Mouse (Mus musculus) forebrain, embryonic 16.5 days (tissue): Measurements from ENCODE around the gene Zfp53. TPM values are rescaled to one million over a fixed set of nuclear protein-coding genes. Genes with fewer than 3 reads are reported as not detected.
"Not testable (repeated sequence)": the region's sequence is repeated elsewhere in the genome, so short reads cannot be mapped to it uniquely, and the experiment has no call there.

Experiments used
- ATAC-seq: fragments of 200-750 bp; cut with Nextera tagmentation; 2 replicates; pipeline ENCODE4 v1.8.0; 2017; ENCODE audit warnings: mild to moderate bottlenecking, moderate library complexity
- H3K27ac ChIP-seq: fragments of 300-500 bp; sonication (generic); 2 replicates; pipeline ENCODE4 v1.5.1; 2014; ENCODE audit warnings: low read length, control low read depth
- H3K27me3 ChIP-seq: fragments of 300-500 bp; sonication (generic); replicated peaks from 2 replicates; pipeline ENCODE4 v1.6.1; 2014; ENCODE audit warnings: low read length; ENCODE audit not compliant: control insufficient read depth, insufficient read depth
- H3K36me3 ChIP-seq: fragments of 300-500 bp; sonication (generic); 2 replicates; pipeline ENCODE4 v1.6.1; 2014; ENCODE audit not compliant: control insufficient read depth, insufficient read depth
- H3K4me1 ChIP-seq: fragments of 300-500 bp; sonication (generic); replicated peaks from 2 replicates; pipeline ENCODE4 v1.6.1; 2014; ENCODE audit warnings: low read length; ENCODE audit not compliant: control insufficient read depth, insufficient read depth
- H3K4me2 ChIP-seq: fragments of 300-500 bp; sonication (generic); 2 replicates; pipeline ENCODE4 v1.6.1; 2014; ENCODE audit warnings: mild to moderate bottlenecking, low read length, control low read depth
- H3K4me3 ChIP-seq: fragments of 300-500 bp; sonication (generic); replicated peaks from 2 replicates; pipeline ENCODE4 v1.5.1; 2014; ENCODE audit warnings: mild to moderate bottlenecking, low read length, control low read depth
- H3K9ac ChIP-seq: fragments of 300-500 bp; sonication (generic); replicated peaks from 2 replicates; pipeline ENCODE4 v1.6.1; 2014; ENCODE audit warnings: low read depth, low read length, control low read depth
- H3K9me3 ChIP-seq: fragments of 300-500 bp; sonication (generic); 2 replicates; pipeline ENCODE4 v1.6.1; 2016; ENCODE audit warnings: low read length; ENCODE audit not compliant: control insufficient read depth
- WGBS: fragments of 180-500 bp; shearing (Covaris S2); extraction: QIAGEN DNeasy Blood & Tissue Kit; methylation state at CpG from one replicate; pipeline ENCODE4 v1.1.7; 2014; 5-methylcytosine and 5-hydroxymethylcytosine counted together
- polyA plus RNA-seq: library from polyadenylated mRNA; unstranded; fragments of >200 nt; fragmentation: Nextera tagmentation; extraction: Ambion mirVana; gene quantifications from 2 replicates; pipeline ENCODE4 v1.2.1, GENCODE M21; 2015

Gene Zfp53
- 12.4 and 13.5 TPM in 2 replicates for polyA plus RNA-seq

DNA sequence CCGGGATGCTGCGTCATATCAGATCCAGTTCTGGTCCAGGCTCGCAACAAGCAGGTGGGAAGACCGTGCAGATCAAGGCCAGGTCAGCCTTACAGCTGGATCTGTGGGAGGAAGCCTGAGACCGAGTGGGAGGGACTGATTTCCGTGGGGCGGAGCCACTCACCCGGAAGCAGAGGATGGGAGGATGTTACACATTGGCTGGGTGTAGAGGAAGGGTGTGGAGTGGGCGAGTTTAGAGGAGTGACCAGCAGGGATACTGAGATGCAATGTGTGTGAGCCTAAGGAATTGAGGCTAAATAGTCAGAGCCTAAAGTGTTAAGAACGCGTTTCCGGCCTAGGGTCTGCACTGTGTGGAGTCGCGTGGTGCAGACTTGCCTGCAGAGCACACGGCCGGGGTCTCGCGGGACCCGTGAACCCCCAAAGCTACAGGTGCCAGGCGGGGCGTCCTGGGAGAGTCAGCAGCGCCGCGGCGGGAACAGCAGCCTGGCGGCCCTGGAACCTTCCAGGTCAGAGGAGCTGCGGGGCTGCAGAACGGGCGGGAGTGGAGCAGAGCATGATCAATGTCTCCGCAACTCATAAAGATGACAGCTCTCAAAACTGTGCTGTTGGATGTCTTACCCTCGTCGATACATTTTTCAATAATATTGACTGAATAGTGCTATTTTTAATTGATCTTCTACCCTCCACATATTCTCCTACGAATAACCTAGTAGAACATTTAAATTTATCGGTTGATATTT is at the start of gene Zfp53:
Gene Zfp53 (plus strand): TSS at position 239 of the 740 bp plus-strand sequence.
- Histone ChIP-seq H3K9me3 (no peaks in the 10 kb centered on the region), H3K4me1 (peaks cover 8% of the 10 kb centered on the region), H3K36me3 (no peaks in the 10 kb centered on the region; the same call in 1 of the 2 replicates), H3K27me3 (no peaks in the 10 kb centered on the region), H3K4me3 (peak within 1 kb of the TSS; percentile 66), H3K27ac (0 out of 2 replicates have a peak within 1 kb of the TSS, but pooled peaks have one; percentile 29), H3K9ac (peak within 1 kb of the TSS; percentile 72), H3K4me2 (peak within 1 kb of the TSS; percentile 62)
- peak; percentile 99 for ATAC-seq
- WGBS = 2% methylated on average over 34 of the region's 34 CpGs

GRCm38 (mm10) chr17:21449669-21450068 is 39.1 kb upstream of the Zfp53 start:
- Histone ChIP-seq H3K27ac (peak overlapping the region; percentile 87), H3K36me3 (no peaks in the 10 kb centered on the region), H3K4me3 (peak overlapping the region; percentile 87), H3K27me3 (no peaks in the 10 kb centered on the region), H3K9ac (peak overlapping the region; percentile 62), H3K4me2 (peak overlapping the region; percentile 75), H3K4me1 (peaks cover 5% of the 10 kb centered on the region), H3K9me3 (no peaks in the 10 kb centered on the region)
- ATAC-seq = peak; percentile 82
- 0% methylated on average over 3 of the region's 3 CpGs for WGBS

- peak; percentile 98 for ATAC-seq
- peak within 1 kb of the TSS; percentile 62 for H3K9ac ChIP-seq
- peak within 1 kb of the TSS; percentile 75 for H3K4me2 ChIP-seq
- H3K27ac ChIP-seq = peak within 1 kb of the TSS; percentile 87
- H3K9me3 ChIP-seq = no peaks in the 10 kb centered on the region
- H3K27me3 ChIP-seq = no peaks in the 10 kb centered on the region
- H3K4me1 ChIP-seq = peaks cover 5% of the 10 kb centered on the region
- whole genome bisulfite sequencing = 1% methylated on average over 26 of the region's 26 CpGs
- peak within 1 kb of the TSS; percentile 87 for H3K4me3 ChIP-seq
- H3K36me3 ChIP-seq = no peaks in the 10 kb centered on the region
Measured at GRCm38 (mm10) chr17:21450138-21450704, 38.6 kb upstream of the Zfp53 start, which contains the start of gene Zfp51. Gene Zfp51 (plus strand): TSS chr17:21450374.

- H3K4me3 ChIP-seq = no peak overlapping the region
- H3K4me2 ChIP-seq = no peak overlapping the region
- peaks cover 9% of the 10 kb centered on the region for H3K36me3 ChIP-seq
- H3K9me3 ChIP-seq = no peaks in the 10 kb centered on the region
- H3K27me3 ChIP-seq = no peaks in the 10 kb centered on the region
- no peak overlapping the region for H3K9ac ChIP-seq
- 94% methylated on average over 5 of the region's 5 CpGs for WGBS
- no peaks in the 10 kb centered on the region for H3K4me1 ChIP-seq
- no peak for ATAC-seq
- no peak overlapping the region for H3K27ac ChIP-seq
Measured at GRCm38 (mm10) chr17:21463550-21463949, 25.2 kb upstream of the Zfp53 start.

DNA sequence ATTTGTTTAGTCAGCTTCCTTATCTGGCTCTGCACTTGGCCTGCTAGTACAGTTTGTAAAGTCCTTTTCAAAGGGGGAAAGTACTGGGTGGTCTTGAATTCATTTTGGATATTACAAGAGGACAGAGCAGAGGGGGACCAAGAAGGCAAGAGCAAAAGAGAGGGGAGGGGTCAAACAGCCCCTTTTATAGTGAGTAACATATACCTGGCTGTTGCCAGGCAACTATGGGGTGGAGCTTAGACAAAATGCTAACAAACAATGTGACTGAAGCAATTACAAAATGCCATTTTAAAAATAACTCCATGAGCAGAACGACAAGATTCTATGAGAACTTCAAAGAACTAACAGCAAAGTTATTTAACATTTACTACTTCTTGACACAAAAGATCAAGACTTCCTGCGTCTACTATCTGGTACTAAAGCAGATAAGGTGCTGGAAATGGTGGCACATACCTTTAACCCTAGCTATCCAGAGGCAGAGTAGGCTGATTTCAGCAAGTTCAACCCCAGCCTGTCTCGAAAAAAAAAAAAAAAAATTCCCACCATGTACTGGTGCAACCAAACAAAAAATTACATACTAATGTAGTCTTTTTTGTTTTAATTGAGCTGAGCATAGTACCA is 16.7 kb upstream of the Zfp53 start:
- Histone ChIP-seq H3K27me3 (no peaks in the 10 kb centered on the region), H3K9ac (no peak overlapping the region), H3K4me1 (no peaks in the 10 kb centered on the region; the same call in 1 of the 2 replicates), H3K9me3 (no peaks in the 10 kb centered on the region), H3K4me3 (no peak overlapping the region), H3K36me3 (no peaks in the 10 kb centered on the region), H3K27ac (no peak overlapping the region), H3K4me2 (no peak overlapping the region)
- ATAC-seq = no peak
- 60% methylated on average over 3 of the region's 3 CpGs for WGBS

DNA sequence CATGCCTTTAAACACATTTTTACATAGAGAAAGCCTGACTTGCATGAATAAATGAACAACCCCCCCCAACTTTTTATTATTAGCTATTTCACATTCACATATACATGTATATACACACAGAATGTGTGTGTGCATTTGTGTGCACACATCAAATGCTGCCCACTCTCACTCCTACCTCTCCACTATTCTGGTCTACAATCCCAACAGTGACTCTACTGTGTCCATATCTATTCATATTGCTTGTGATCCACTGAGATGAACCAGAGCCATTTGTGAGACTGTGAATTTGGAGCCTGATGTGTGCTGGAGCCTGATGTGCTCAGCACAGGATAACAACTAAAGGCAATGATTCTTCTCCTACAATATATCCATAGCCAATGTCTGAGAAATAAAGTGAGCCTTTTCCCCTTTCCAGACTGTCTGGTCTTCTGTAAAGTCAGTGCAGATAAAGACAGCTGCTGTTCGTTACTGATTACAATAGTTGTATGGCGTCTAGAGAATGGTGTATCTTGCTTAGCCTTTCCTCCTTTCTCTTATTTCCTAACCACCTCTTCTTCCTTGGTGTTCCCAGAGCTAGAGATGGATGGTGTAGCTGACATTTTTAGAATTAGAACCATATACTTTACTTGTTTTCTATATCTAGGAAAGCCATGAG is 16.0 kb upstream of the Zfp53 start:
- Histone ChIP-seq H3K4me1 (no peaks in the 10 kb centered on the region; the same call in 1 of the 2 replicates), H3K4me2 (no peak overlapping the region), H3K27me3 (no peaks in the 10 kb centered on the region), H3K4me3 (no peak overlapping the region), H3K9ac (no peak overlapping the region), H3K9me3 (no peaks in the 10 kb centered on the region), H3K36me3 (no peaks in the 10 kb centered on the region), H3K27ac (no peak overlapping the region)
- WGBS = 63% methylated on average over 2 of the region's 2 CpGs
- ATAC-seq = no peak

- no peak for ATAC-seq
- Histone ChIP-seq H3K27me3 (no peaks in the 10 kb centered on the region), H3K9ac (no peak overlapping the region), H3K36me3 (no peaks in the 10 kb centered on the region), H3K4me1 (no peaks in the 10 kb centered on the region; the same call in 1 of the 2 replicates), H3K4me3 (no peak overlapping the region), H3K9me3 (no peaks in the 10 kb centered on the region), H3K4me2 (no peak overlapping the region), H3K27ac (no peak overlapping the region)
- 46% methylated on average over 14 of the region's 14 CpGs for WGBS
Measured at GRCm38 (mm10) chr17:21473362-21474190, 15.2 kb upstream of the Zfp53 start.

- ATAC-seq, H3K36me3 ChIP-seq, H3K27me3 ChIP-seq, H3K9ac ChIP-seq, H3K4me1 ChIP-seq, H3K4me3 ChIP-seq, H3K4me2 ChIP-seq, H3K9me3 ChIP-seq, H3K27ac ChIP-seq: not testable (repeated sequence)
- 18% methylated on average over 8 of the region's 10 CpGs for WGBS
Measured at GRCm38 (mm10) chr17:21474729-21475128, 14.1 kb upstream of the Zfp53 start.
